Mouse (Mus musculus) neural tube, embryonic 10.5 days (tissue): ENCODE data around the gene Nat8f2.

Source experiments
- DNase-seq: peaks from one replicate; pipeline ENCODE4 v3.0.0-alpha.2; 2017; ENCODE audit warnings: low spot score; ENCODE audit errors: extremely low spot score

Gene Nat8f2

DNA sequence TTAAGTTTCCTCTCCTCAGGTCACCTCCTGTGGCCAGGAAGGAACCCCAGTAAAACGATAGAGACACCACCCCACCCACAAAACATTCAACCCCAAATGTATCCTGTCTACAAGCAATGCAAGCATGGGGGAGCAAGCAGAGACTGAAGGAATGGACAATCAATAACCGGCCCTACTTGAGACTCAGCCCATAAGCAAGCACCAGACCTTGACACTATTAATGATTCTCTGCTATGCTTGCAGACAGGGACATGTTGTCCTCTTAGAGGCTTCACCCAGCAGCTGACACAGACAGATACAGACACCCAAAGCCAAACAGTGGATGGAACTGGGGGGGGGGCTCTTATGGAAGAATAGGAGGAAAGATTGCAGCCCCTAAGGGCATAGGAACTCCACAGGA lies 43.1 kb downstream of the Nat8f2 start:
- no peak for DNase-seq

DNA sequence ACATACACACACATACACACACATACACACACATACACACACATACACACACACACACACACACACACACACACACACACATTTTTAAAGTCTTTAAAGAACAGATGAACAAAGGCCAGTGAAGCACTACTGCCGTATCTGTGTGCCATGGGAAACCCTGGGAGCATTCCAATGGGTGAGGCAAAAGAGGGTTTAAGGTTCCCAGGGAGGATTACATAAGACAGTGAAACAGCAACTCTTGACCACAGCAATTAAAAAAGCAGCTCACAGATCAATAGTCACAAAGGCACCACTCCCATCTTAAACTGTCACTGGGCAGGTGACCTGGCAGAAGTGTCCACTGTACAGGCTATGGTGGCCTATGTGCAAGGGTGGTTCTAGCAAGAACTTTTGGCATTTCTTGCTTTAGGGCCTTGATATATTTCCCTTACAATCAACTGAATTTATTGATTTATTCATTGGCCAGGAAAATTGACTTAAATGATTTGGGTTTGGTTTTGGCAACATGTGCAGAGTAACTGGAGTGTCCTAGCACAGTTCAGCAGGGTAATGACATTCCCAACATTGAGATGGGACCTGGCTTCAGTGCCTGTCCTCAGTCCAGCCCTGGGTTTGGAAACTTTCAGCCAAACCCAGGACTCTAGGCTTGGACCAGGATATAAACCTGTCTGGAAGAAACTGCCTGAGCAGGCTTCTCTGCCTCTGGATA lies 45.4 kb downstream of the Nat8f2 start:
- no peak for DNase-seq

DNA sequence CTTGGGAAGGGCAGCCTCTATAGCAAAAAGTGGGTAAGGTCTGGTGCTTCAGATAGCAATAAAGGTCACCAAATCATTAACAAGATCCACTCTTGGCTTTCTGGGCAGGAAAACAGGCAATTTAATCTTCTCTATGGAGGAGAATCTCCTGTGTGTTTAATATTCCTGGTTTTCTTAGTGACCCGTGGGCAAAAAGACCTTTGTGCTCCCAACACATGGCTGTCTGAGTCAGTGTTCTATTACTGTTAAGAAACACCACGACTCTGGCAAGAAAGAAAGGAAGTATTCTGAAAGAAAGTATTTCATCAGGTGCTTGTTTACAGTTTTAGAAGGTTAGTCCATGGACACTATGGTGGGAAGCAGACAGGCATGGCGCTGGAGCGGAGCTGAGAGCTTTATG lies 46.7 kb downstream of the Nat8f2 start:
- no peak for DNase-seq

DNA sequence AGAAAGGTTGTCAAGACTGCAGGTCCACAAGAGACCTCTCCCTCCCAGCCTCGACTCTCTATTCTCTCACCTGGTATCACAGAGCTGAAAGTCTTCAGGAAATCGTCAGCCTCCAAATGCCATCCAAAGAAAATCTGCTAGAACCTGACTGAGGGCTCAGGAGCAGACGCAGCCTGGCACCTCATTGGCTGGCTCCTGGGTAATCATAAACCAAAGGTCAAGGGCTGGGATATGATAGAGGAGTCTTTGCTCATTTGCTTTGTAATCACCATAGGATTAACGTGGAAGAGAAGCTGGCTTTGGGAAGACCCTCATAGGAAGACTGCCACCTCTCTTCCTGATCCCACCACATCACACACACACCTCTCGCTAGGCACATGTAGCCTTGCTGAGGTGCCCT lies 48.1 kb downstream of the Nat8f2 start, which contains the start of the genes Nat8f6 and Nat8f5:
Nat8f6 (minus strand) TSS at position 118 of the 400 bp plus-strand sequence.
Nat8f5 (minus strand) TSS at position 136 of the 400 bp plus-strand sequence.
- DNase-seq = no peak

DNA sequence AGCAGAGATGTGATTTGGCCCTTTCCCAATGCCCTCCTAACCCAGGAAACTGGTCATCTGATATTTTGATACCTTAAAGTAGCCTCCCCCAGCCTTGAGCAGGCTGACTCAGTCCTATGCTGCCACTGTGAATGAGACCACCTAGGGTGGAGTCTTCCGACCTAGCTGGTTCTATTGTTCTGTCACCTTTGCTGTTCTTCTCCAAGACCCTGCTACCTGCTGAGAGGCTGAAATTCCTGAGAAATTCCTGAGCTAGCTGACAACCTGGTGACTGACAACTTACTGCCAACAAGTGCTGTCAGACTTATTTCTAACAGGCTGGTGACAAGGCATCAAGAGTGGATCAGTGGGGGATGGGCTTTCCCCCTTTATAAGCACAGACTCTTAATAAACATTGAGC lies 50.6 kb downstream of the Nat8f2 start:
- DNase-seq = no peak
